Comparison of ENCODE assay signal across 9 mouse cellular contexts in genomic region chr9:78358053-78358452, GRCm38 (mm10). TPM values are rescaled to one million over a fixed set of nuclear protein-coding genes. Genes with fewer than 3 reads are reported as not detected.
DNase-seq lines count a peak whose midpoint lies in the region; ATAC-seq and TF ChIP-seq lines count a peak whose summit lies in the region.
"Had no signal": no experiment of that assay in that cellular context is flagged by ENCODE, and none has a peak within 500 bp of the region (broad histone marks: within the 10 kb centered on the region; RNA-seq: fewer than 3 reads in every experiment).

No protein-coding gene starts in this region.

- ATAC-seq in neural tube, embryonic 12.5 days (ENCODE audit: low FRiP score, low read depth): peak; percentile 65; the same call in 1 of the 2 replicates

- H3K9ac ChIP-seq in neural tube, embryonic 12.5 days: no peak overlapping the region
- H3K9ac ChIP-seq: stomach, embryonic 15.5 days had no signal

- intact Hi-C loops in gastrocnemius, adult 2 months (cut with DNase I): loop anchor here (10.0 kb wide), 1 partner anchor 197 kb away; no protein-coding TSS in a partner anchor

- H3K27ac ChIP-seq in gastrocnemius, adult 2 months: no peak overlapping the region
- no peak overlapping the region for H3K27ac ChIP-seq in neural tube, embryonic 12.5 days
- H3K27ac ChIP-seq: stomach, embryonic 15.5 days had no signal

- H3K9me3 ChIP-seq in neural tube, embryonic 12.5 days: no peaks in the 10 kb centered on the region
- H3K9me3 ChIP-seq: stomach, embryonic 15.5 days had no signal

- peak; percentile 59 for DNase-seq in ovary, postnatal 36 days (ENCODE audit: low spot score)
- DNase-seq in ovary, postnatal 10 days (ENCODE audit: low spot score): no peak
- DNase-seq in cerebellum, postnatal 25 days: peak; percentile 47 to 77
- DNase-seq in gastrocnemius, adult 2 months: peak; percentile 66
- peak; percentile 72 for DNase-seq in kidney, adult 18-20 months
- peak; percentile 74 for DNase-seq in liver
- DNase-seq in testis, postnatal 14 days (ENCODE audit: low spot score): peak; percentile 70

- H3K27me3 ChIP-seq in neural tube, embryonic 12.5 days (replicated peaks): no peaks in the 10 kb centered on the region
- H3K27me3 ChIP-seq: stomach, embryonic 15.5 days had no signal

- H3K4me1 ChIP-seq in neural tube, embryonic 12.5 days: no peaks in the 10 kb centered on the region
- H3K4me1 ChIP-seq: stomach, embryonic 15.5 days had no signal

- H3K4me3 ChIP-seq in gastrocnemius, adult 2 months: no peak overlapping the region
- no peak overlapping the region for H3K4me3 ChIP-seq in neural tube, embryonic 12.5 days
- H3K4me3 ChIP-seq: stomach, embryonic 15.5 days had no signal

- TF ChIP-seq CTCF in gastrocnemius, adult 2 months (IDR thresholded peaks at IDR 0.05): peak; percentile 75

- no peak overlapping the region for H3K4me2 ChIP-seq in neural tube, embryonic 12.5 days (replicated peaks)
- H3K4me2 ChIP-seq: stomach, embryonic 15.5 days had no signal

- no peaks in the 10 kb centered on the region for H3K36me3 ChIP-seq in neural tube, embryonic 12.5 days
- H3K36me3 ChIP-seq: stomach, embryonic 15.5 days had no signal

- 17% methylated on average over 9 of the region's 9 CpGs for WGBS in neural tube, embryonic 12.5 days

RNA-seq across cellular contexts. Expression of gene Gsta2, which starts 2.5 kb away (rescaled TPM):
- not detected for total RNA-seq in gastrocnemius, adult 2 months (2021)
- polyA plus RNA-seq in neural tube, embryonic 12.5 days (2016; fragmentation: Nextera tagmentation; extraction: Ambion mirVana): not detected in 2 replicates

RNA-seq across cellular contexts. Expression of gene Dppa5a, which starts 9.9 kb away (rescaled TPM):
- total RNA-seq in gastrocnemius, adult 2 months (2021): not detected
- 0.70 TPM in 1 of 2 replicates, not detected in the other for polyA plus RNA-seq in neural tube, embryonic 12.5 days (2016; fragmentation: Nextera tagmentation; extraction: Ambion mirVana)
- polyA plus RNA-seq: stomach, embryonic 15.5 days had no signal

RNA-seq across cellular contexts. Expression of gene Ooep, which starts 20.5 kb away (rescaled TPM):
- not detected for total RNA-seq in gastrocnemius, adult 2 months (2021)
- polyA plus RNA-seq in neural tube, embryonic 12.5 days (2016; fragmentation: Nextera tagmentation; extraction: Ambion mirVana): 2.1 and 2.3 TPM in 2 replicates

RNA-seq across cellular contexts. Expression of gene Omt2b, which starts 30.7 kb away (rescaled TPM):
- total RNA-seq in gastrocnemius, adult 2 months (2021): not detected
- not detected in 2 replicates for polyA plus RNA-seq in neural tube, embryonic 12.5 days (2016; fragmentation: Nextera tagmentation; extraction: Ambion mirVana)
- polyA plus RNA-seq: stomach, embryonic 15.5 days had no signal

RNA-seq across cellular contexts. Expression of gene Ddx43, which starts 37.5 kb away (rescaled TPM):
- not detected for total RNA-seq in gastrocnemius, adult 2 months (2021)
- 0.32 and 0.39 TPM in 2 replicates for polyA plus RNA-seq in neural tube, embryonic 12.5 days (2016; fragmentation: Nextera tagmentation; extraction: Ambion mirVana)
